Mouse (Mus musculus) limb, embryonic 12.5 days (tissue): Measurements from ENCODE around the gene Wdr72. TPM values are rescaled to one million over a fixed set of nuclear protein-coding genes. Genes with fewer than 3 reads are reported as not detected.

ENCODE experiments used
- ATAC-seq: fragments of 200-750 bp; cut with Nextera tagmentation; 2 replicates; pipeline ENCODE4 v1.8.0; 2017; ENCODE audit warnings: low read depth, moderate TSS enrichment; ENCODE audit not compliant: insufficient number of reproducible peaks, insufficient read depth, low FRiP score, low TSS enrichment
- H3K27ac ChIP-seq: fragments of 300-500 bp; sonication (generic); 2 replicates; pipeline ENCODE4 v1.5.1; 2016; ENCODE audit warnings: mild to moderate bottlenecking, moderate library complexity
- H3K27me3 ChIP-seq: fragments of 300-500 bp; sonication (generic); 2 replicates; pipeline ENCODE4 v1.6.1; 2016; ENCODE audit warnings: mild to moderate bottlenecking, moderate library complexity
- H3K36me3 ChIP-seq: fragments of 300-500 bp; sonication (generic); 2 replicates; pipeline ENCODE4 v1.6.1; 2016; ENCODE audit warnings: mild to moderate bottlenecking, moderate library complexity
- H3K4me1 ChIP-seq: fragments of 300-500 bp; sonication (generic); replicated peaks from 2 replicates; pipeline ENCODE4 v1.6.1; 2016
- H3K4me2 ChIP-seq: fragments of 300-500 bp; sonication (generic); 2 replicates; pipeline ENCODE4 v1.6.1; 2016; ENCODE audit warnings: mild to moderate bottlenecking, moderate library complexity
- H3K4me3 ChIP-seq: fragments of 300-500 bp; sonication (generic); replicated peaks from 2 replicates; pipeline ENCODE4 v1.5.1; 2016; ENCODE audit warnings: mild to moderate bottlenecking
- H3K9ac ChIP-seq: fragments of 300-500 bp; sonication (generic); replicated peaks from 2 replicates; pipeline ENCODE4 v1.6.1; 2016; ENCODE audit warnings: mild to moderate bottlenecking, moderate library complexity
- H3K9me3 ChIP-seq: fragments of 300-500 bp; sonication (generic); 2 replicates; pipeline ENCODE4 v1.6.1; 2016; ENCODE audit warnings: mild to moderate bottlenecking, moderate library complexity
- WGBS: fragments of 180-500 bp; shearing (Covaris S2); methylation state at CpG from one replicate; pipeline ENCODE4 v1.1.7; 2016; 5-methylcytosine and 5-hydroxymethylcytosine counted together
- polyA plus RNA-seq: library from polyadenylated mRNA; unstranded; fragments of >200 nt; fragmentation: Nextera tagmentation; extraction: Ambion mirVana; gene quantifications from 2 replicates; pipeline ENCODE4 v1.2.1, GENCODE M21; 2016

The Wdr72 gene
- polyA plus RNA-seq, 1 experiment from 2014 or later = 1.1 TPM

GRCm38 (mm10) chr9:74241292-74241691 is 131.1 kb downstream of the Wdr72 start:
- no peaks in the 10 kb centered on the region for H3K4me1 ChIP-seq
- no peak overlapping the region for H3K4me2 ChIP-seq
- WGBS = 69% methylated on average over 5 of the region's 5 CpGs
- no peaks in the 10 kb centered on the region for H3K9me3 ChIP-seq
- ATAC-seq = no peak
- H3K27ac ChIP-seq = no peak overlapping the region
- H3K36me3 ChIP-seq = no peaks in the 10 kb centered on the region
- H3K27me3 ChIP-seq = no peaks in the 10 kb centered on the region
- H3K9ac ChIP-seq = no peak overlapping the region
- no peak overlapping the region for H3K4me3 ChIP-seq

- no peaks in the 10 kb centered on the region for H3K36me3 ChIP-seq
- H3K4me1 ChIP-seq = no peaks in the 10 kb centered on the region
- no peaks in the 10 kb centered on the region for H3K9me3 ChIP-seq
- H3K4me2 ChIP-seq = no peak overlapping the region
- WGBS = 87% methylated on average over 4 of the region's 4 CpGs
- no peak overlapping the region for H3K9ac ChIP-seq
- H3K4me3 ChIP-seq = no peak overlapping the region
- H3K27ac ChIP-seq = no peak overlapping the region
- no peaks in the 10 kb centered on the region for H3K27me3 ChIP-seq
- ATAC-seq = no peak
Measured at GRCm38 (mm10) chr9:74248084-74248483, 137.9 kb downstream of the Wdr72 start.

DNA sequence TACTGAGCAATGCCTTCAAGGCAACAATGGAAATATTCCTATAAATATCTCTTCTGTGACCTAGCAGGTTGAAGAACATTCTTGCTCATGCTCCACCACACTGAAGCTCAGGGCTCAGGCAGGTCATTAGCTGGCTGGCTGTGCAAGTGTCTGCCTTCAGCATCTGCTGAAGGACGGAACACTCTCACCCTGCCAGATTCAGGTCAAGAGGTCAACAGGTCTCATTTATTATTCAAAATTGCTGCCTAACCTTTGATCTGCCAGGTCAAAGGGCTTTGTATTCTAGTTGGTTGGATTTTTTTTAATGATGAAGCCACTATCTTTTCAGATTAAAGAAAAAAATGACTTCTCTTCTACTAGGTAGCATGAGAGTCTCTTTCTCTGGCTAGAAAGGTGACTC is 139.3 kb downstream of the Wdr72 start:
- ATAC-seq = no peak
- H3K36me3 ChIP-seq = no peaks in the 10 kb centered on the region
- 26% methylated on average over 1 of the region's 1 CpGs for WGBS

DNA sequence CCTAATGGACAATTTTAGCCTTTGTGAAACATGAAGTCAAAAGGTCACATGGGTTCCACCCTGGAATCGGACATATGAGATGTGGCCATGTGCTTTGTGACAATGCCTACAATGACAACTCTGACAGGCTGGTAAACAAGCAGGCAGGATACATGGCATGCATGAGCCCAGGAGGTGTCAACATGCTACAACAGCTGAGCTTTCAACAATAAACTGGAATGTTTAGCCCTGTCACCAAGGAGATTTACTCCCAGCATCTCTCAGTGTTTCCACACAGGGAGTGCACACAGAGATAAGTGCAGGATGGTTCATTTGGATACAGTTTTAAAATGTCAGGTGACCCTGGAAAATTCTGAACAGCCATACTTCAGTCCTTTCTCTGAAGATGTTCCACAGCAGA is 140.4 kb downstream of the Wdr72 start:
- ATAC-seq = no peak
- Histone ChIP-seq H3K9me3 (no peaks in the 10 kb centered on the region), H3K4me1 (no peaks in the 10 kb centered on the region), H3K4me2 (no peak overlapping the region), H3K27me3 (no peaks in the 10 kb centered on the region), H3K4me3 (no peak overlapping the region), H3K9ac (no peak overlapping the region), H3K27ac (no peak overlapping the region), H3K36me3 (no peaks in the 10 kb centered on the region)
- WGBS = 62% methylated on average over 1 of the region's 1 CpGs

More for the DNA sequence above, 139.3 kb downstream of the Wdr72 start:
- H3K4me1 ChIP-seq = no peaks in the 10 kb centered on the region
- H3K9me3 ChIP-seq = no peaks in the 10 kb centered on the region
- H3K27me3 ChIP-seq = no peaks in the 10 kb centered on the region
- H3K9ac ChIP-seq = no peak overlapping the region
- no peak overlapping the region for H3K4me2 ChIP-seq
- no peak overlapping the region for H3K27ac ChIP-seq
- H3K4me3 ChIP-seq = no peak overlapping the region

GRCm38 (mm10) chr9:74258389-74258788 is 148.2 kb downstream of the Wdr72 start:
- Histone ChIP-seq H3K27me3 (no peaks in the 10 kb centered on the region), H3K9me3 (no peaks in the 10 kb centered on the region), H3K36me3 (no peaks in the 10 kb centered on the region), H3K4me1 (no peaks in the 10 kb centered on the region), H3K9ac (no peak overlapping the region), H3K27ac (no peak overlapping the region), H3K4me2 (no peak overlapping the region), H3K4me3 (no peak overlapping the region)
- 44% methylated on average over 4 of the region's 4 CpGs for WGBS
- no peak for ATAC-seq

DNA sequence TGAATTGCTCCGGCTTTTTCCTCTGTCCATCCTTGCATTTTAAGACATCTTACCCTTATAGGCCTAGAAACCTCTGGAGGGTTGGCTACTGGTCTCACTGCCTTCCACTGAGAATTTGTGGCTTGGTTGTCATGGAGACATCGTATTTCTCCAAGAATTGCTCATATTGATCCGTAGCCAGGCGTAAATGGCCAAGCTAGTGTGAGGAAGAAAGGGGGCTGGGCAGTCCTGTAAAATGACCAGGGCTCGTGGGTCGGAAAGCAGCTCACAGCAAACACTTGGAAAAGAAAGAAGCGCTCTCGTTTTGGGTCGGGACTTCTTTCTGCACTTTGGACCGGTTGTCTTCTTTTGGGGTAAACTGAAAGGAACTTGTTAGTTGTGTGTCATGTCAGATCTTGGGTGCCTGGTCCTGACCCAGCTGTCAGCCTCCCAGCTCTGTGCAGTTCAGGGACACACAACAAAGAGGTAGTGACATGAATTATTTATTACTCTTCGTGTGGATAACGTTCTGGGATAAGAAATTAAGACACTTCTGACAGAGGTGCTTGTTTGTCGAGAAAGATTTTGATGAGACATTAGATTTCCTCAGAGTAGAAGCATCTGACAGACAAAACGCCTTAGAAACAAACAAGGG is 167.7 kb downstream of the Wdr72 start:
- H3K4me2 ChIP-seq = no peak overlapping the region
- H3K9me3 ChIP-seq = no peaks in the 10 kb centered on the region
- H3K36me3 ChIP-seq = no peaks in the 10 kb centered on the region
- H3K27me3 ChIP-seq = no peaks in the 10 kb centered on the region
- ATAC-seq = no peak
- H3K9ac ChIP-seq = no peak overlapping the region
- H3K27ac ChIP-seq = no peak overlapping the region
- no peaks in the 10 kb centered on the region for H3K4me1 ChIP-seq
- WGBS = 55% methylated on average over 14 of the region's 14 CpGs
- H3K4me3 ChIP-seq = no peak overlapping the region

DNA sequence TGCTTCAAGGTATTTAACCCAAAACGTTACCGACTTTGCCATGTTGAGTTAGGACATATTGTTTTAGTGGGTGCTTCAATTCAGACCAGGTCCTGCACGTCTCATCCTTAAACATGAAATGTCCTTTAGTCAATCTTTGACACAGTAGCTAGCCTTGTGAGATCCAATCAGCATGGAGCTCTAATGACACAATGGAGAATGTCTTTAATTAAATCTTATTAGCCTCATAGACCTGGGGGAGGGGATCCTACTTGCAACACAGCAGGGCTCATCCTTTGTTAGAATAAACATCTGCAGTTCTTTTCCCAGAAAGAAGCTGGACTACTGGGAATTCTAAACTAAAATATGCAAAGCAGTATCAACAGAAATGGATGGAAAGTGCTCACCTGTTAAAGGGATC is 171.9 kb downstream of the Wdr72 start:
- Histone ChIP-seq H3K9ac (no peak overlapping the region), H3K4me1 (no peaks in the 10 kb centered on the region), H3K27me3 (no peaks in the 10 kb centered on the region), H3K4me2 (no peak overlapping the region), H3K27ac (no peak overlapping the region), H3K4me3 (no peak overlapping the region), H3K36me3 (no peaks in the 10 kb centered on the region), H3K9me3 (no peaks in the 10 kb centered on the region)
- no peak for ATAC-seq
- WGBS = 47% methylated on average over 3 of the region's 3 CpGs

- Histone ChIP-seq H3K9ac (no peak overlapping the region), H3K4me3 (no peak overlapping the region), H3K4me2 (no peak overlapping the region), H3K9me3 (no peaks in the 10 kb centered on the region), H3K4me1 (no peaks in the 10 kb centered on the region), H3K27ac (no peak overlapping the region), H3K27me3 (no peaks in the 10 kb centered on the region), H3K36me3 (no peaks in the 10 kb centered on the region)
- 52% methylated on average over 2 of the region's 2 CpGs for WGBS
- ATAC-seq = no peak
Measured at GRCm38 (mm10) chr9:74286210-74286609, 176.1 kb downstream of the Wdr72 start.

- Histone ChIP-seq H3K9me3 (no peaks in the 10 kb centered on the region), H3K4me3 (no peak overlapping the region), H3K36me3 (no peaks in the 10 kb centered on the region), H3K4me2 (no peak overlapping the region), H3K4me1 (no peaks in the 10 kb centered on the region), H3K27me3 (no peaks in the 10 kb centered on the region), H3K9ac (no peak overlapping the region), H3K27ac (no peak overlapping the region)
- 84% methylated on average over 3 of the region's 3 CpGs for WGBS
- no peak for ATAC-seq
Measured at GRCm38 (mm10) chr9:74294479-74294878, 184.3 kb downstream of the Wdr72 start.

GRCm38 (mm10) chr9:74318771-74319170 is 208.6 kb downstream of the Wdr72 start:
- H3K4me3 ChIP-seq = no peak overlapping the region
- no peaks in the 10 kb centered on the region for H3K36me3 ChIP-seq
- WGBS = 81% methylated on average over 1 of the region's 1 CpGs
- H3K27ac ChIP-seq = no peak overlapping the region
- no peak overlapping the region for H3K4me2 ChIP-seq
- no peaks in the 10 kb centered on the region for H3K4me1 ChIP-seq
- no peak for ATAC-seq
- H3K9me3 ChIP-seq = no peaks in the 10 kb centered on the region
- no peaks in the 10 kb centered on the region for H3K27me3 ChIP-seq
- no peak overlapping the region for H3K9ac ChIP-seq

DNA sequence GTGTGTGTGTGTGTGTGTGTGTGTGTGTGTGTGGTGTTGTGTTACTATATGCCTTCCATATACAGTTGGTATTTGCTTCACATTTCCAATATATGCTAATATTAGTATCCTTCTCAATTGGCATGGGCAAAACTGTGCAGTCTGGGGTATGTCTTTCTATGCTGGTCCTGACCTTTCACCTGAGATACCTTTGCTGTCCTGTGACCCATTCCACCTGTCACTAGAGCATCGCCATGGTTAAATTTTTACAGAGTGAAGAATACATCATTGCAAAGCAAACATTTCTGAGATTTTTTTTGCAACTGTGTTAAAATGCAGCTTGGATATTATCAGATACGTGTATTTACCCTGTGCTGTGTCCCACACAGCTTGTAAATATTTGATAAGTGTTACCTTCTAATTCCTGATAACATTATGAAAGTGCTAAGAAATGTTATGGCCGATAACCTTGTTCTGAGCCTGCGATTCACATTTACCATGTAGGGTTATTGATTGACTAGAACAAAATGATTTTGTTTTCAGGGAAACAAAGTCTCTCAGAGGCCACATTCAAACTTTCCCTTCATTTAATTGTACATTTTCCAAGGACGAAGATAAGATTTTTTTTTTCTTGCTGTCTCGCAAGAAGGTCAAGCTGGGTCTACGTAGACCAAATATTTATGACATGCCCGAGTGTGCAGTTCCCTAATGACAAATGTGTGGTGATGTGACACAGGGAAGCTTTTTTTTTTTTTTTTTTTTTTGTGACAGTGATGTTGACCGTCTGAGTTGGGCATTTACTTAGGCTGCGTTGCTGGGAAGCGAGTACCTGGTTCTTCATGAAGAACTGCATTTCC is 214.2 kb downstream of the Wdr72 start:
- 83% methylated on average over 11 of the region's 11 CpGs for WGBS

DNA sequence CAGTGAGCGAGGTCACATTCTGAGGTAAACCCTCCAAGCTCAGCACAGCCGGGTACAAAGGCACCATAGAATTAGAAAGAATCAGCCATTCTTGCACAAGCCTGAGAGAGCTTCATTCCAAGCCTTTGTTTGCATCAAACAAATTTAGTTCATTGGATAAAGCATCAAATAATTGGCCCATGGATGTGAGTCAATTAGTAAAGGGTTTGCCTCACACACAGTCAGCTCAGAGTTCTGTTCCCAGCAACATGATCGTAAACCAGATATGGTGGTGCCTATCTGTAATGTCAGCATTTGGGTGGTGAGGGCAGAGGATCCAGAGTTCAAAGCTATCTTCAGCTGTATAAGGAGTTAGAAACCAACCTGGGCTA is 214.8 kb downstream of the Wdr72 start:
- Histone ChIP-seq H3K27me3 (no peaks in the 10 kb centered on the region), H3K9me3 (no peaks in the 10 kb centered on the region), H3K4me3 (no peak overlapping the region), H3K36me3 (no peaks in the 10 kb centered on the region), H3K27ac (no peak overlapping the region), H3K9ac (no peak overlapping the region), H3K4me1 (no peaks in the 10 kb centered on the region), H3K4me2 (no peak overlapping the region)
- 88% methylated on average over 3 of the region's 3 CpGs for WGBS
- no peak for ATAC-seq

More for the DNA sequence above, 214.2 kb downstream of the Wdr72 start:
- Histone ChIP-seq H3K4me1 (no peaks in the 10 kb centered on the region), H3K36me3 (no peaks in the 10 kb centered on the region), H3K9me3 (no peaks in the 10 kb centered on the region), H3K4me2 (no peak overlapping the region), H3K4me3 (no peak overlapping the region), H3K27me3 (no peaks in the 10 kb centered on the region), H3K9ac (no peak overlapping the region), H3K27ac (no peak overlapping the region)
- ATAC-seq = no peak
